In genomic region chr6:41635211-41635610, GRCm38 (mm10) we compare ENCODE assay signal across 28 mouse cellular contexts. TPM values are rescaled to one million over a fixed set of nuclear protein-coding genes. Genes with fewer than 3 reads are reported as not detected.
DNase-seq lines count a peak whose midpoint lies in the region; ATAC-seq and TF ChIP-seq lines count a peak whose summit lies in the region.
"Had no signal": no experiment of that assay in that cellular context is flagged by ENCODE, and none has a peak within 500 bp of the region (broad histone marks: within the 10 kb centered on the region; RNA-seq: fewer than 3 reads in every experiment).

No protein-coding gene starts in this region.

- no peak for ATAC-seq in hindbrain, embryonic 14.5 days (ENCODE audit: low FRiP score)
- ATAC-seq in hindbrain, embryonic 12.5 days (ENCODE audit: low FRiP score), result no peak
- no peak for ATAC-seq in lung, embryonic 14.5 days (ENCODE audit: insufficient read depth)
- ATAC-seq in megakaryocyte-erythroid progenitor cell, adult 5-6 weeks (replicated peaks; ENCODE audit: low FRiP score, low TSS enrichment, poor library complexity, severe bottlenecking), result 0 out of 2 replicates have a peak, but pooled peaks have one; percentile 8
- ATAC-seq: activated CD4-positive, CD25-positive, alpha-beta regulatory T cell, adult 4 months; forebrain, postnatal 0 days; Patski had no signal

- no peak overlapping the region for H3K9ac ChIP-seq in hindbrain, embryonic 14.5 days
- no peak overlapping the region for H3K9ac ChIP-seq in hindbrain, embryonic 12.5 days
- H3K9ac ChIP-seq in lung, embryonic 14.5 days, result no peak overlapping the region
- H3K9ac ChIP-seq: forebrain, postnatal 0 days; heart, embryonic 15.5 days; intestine, embryonic 15.5 days; midbrain, embryonic 12.5 days had no signal

- no peak overlapping the region for H3K4me3 ChIP-seq in hindbrain, embryonic 14.5 days (replicated peaks; ENCODE audit: low read length)
- H3K4me3 ChIP-seq in hindbrain, embryonic 12.5 days, result no peak overlapping the region
- H3K4me3 ChIP-seq in lung, embryonic 14.5 days (ENCODE audit: low read depth, low read length), result no peak overlapping the region
- H3K4me3 ChIP-seq: erythroblast, embryonic 14.5 days; heart, embryonic 15.5 days; hindbrain, embryonic 10.5 days; intestine, embryonic 15.5 days; midbrain, embryonic 12.5 days had no signal

- no peaks in the 10 kb centered on the region for H3K4me1 ChIP-seq in hindbrain, embryonic 14.5 days (replicated peaks; ENCODE audit: control insufficient read depth, insufficient read depth, low read length)
- H3K4me1 ChIP-seq in hindbrain, embryonic 12.5 days, result peaks cover 6% of the 10 kb centered on the region; the same call in 1 of the 2 replicates
- H3K4me1 ChIP-seq in lung, embryonic 14.5 days (ENCODE audit: insufficient read depth), result no peaks in the 10 kb centered on the region
- H3K4me1 ChIP-seq: heart, embryonic 15.5 days; intestine, embryonic 15.5 days; midbrain, embryonic 12.5 days had no signal

- H3K9me3 ChIP-seq in hindbrain, embryonic 14.5 days (ENCODE audit: control insufficient read depth, low read length), result no peaks in the 10 kb centered on the region
- no peaks in the 10 kb centered on the region for H3K9me3 ChIP-seq in hindbrain, embryonic 12.5 days (replicated peaks)
- no peaks in the 10 kb centered on the region for H3K9me3 ChIP-seq in lung, embryonic 14.5 days (ENCODE audit: low read depth, low read length)
- H3K9me3 ChIP-seq: heart, embryonic 15.5 days; hindbrain, embryonic 10.5 days; intestine, embryonic 15.5 days; midbrain, embryonic 12.5 days had no signal

- no peaks in the 10 kb centered on the region for H3K36me3 ChIP-seq in hindbrain, embryonic 14.5 days (replicated peaks; ENCODE audit: control insufficient read depth, insufficient read depth)
- H3K36me3 ChIP-seq in hindbrain, embryonic 12.5 days, result no peaks in the 10 kb centered on the region
- H3K36me3 ChIP-seq in lung, embryonic 14.5 days (ENCODE audit: insufficient read depth), result no peaks in the 10 kb centered on the region
- H3K36me3 ChIP-seq: heart, embryonic 15.5 days; hindbrain, embryonic 10.5 days; intestine, embryonic 15.5 days; midbrain, embryonic 12.5 days had no signal

- no peak overlapping the region for H3K4me2 ChIP-seq in hindbrain, embryonic 14.5 days (replicated peaks)
- H3K4me2 ChIP-seq in hindbrain, embryonic 12.5 days (replicated peaks), result no peak overlapping the region
- H3K4me2 ChIP-seq in lung, embryonic 14.5 days, result peak overlapping the region; percentile 52; the same call in 1 of the 2 replicates
- H3K4me2 ChIP-seq: heart, embryonic 15.5 days; midbrain, embryonic 12.5 days had no signal

- TF ChIP-seq CTCF in lung, embryonic 14.5 days (IDR thresholded peaks at IDR 0.05; ENCODE audit: low read depth), result no peak

- WGBS in hindbrain, embryonic 14.5 days, result 50% methylated on average over 1 of the region's 1 CpGs
- WGBS in hindbrain, embryonic 12.5 days, result 46% methylated on average over 1 of the region's 1 CpGs
- WGBS in lung, embryonic 14.5 days, result 57% methylated on average over 1 of the region's 1 CpGs

- no peak overlapping the region for H3K27ac ChIP-seq in hindbrain, embryonic 14.5 days
- H3K27ac ChIP-seq in hindbrain, embryonic 12.5 days, result no peak overlapping the region
- no peak overlapping the region for H3K27ac ChIP-seq in lung, embryonic 14.5 days (ENCODE audit: low read depth)
- H3K27ac ChIP-seq: heart, embryonic 15.5 days; hindbrain, embryonic 10.5 days; intestine, embryonic 15.5 days; midbrain, embryonic 12.5 days had no signal

- no peaks in the 10 kb centered on the region for H3K27me3 ChIP-seq in hindbrain, embryonic 14.5 days (ENCODE audit: control insufficient read depth, insufficient read depth, low read length)
- H3K27me3 ChIP-seq in hindbrain, embryonic 12.5 days, result no peaks in the 10 kb centered on the region
- H3K27me3 ChIP-seq in lung, embryonic 14.5 days (ENCODE audit: insufficient read depth, low read length), result no peaks in the 10 kb centered on the region
- H3K27me3 ChIP-seq: heart, embryonic 15.5 days; intestine, embryonic 15.5 days; midbrain, embryonic 12.5 days; Patski had no signal

- peak; percentile 34 for DNase-seq in hindbrain, embryonic 14.5 days (ENCODE audit: low spot score)
- peak; percentile 5 for DNase-seq in lung, embryonic 14.5 days
- no peak for DNase-seq in lung, postnatal 14 days
- DNase-seq in brain, adult 2 months (ENCODE audit: low read depth, low spot score), result peak; percentile 39
- DNase-seq in natural killer cell, adult 2 months (ENCODE audit: low spot score in 2 of 2), result no peak
- DNase-seq: cerebellum, postnatal 36 days; forebrain, postnatal 0 days; gastrocnemius, postnatal 10 days; heart, adult 18-20 months; kidney, postnatal 36 days; lung, adult 2 months had no signal

RNA-seq across cellular contexts. Expression of gene Trpv6, which starts 1.0 kb away (rescaled TPM):
- 0.92 and 1.4 TPM in 2 replicates for polyA plus RNA-seq in hindbrain, embryonic 14.5 days (2014; fragmentation: Nextera tagmentation; extraction: Ambion mirVana)
- polyA plus RNA-seq in hindbrain, embryonic 12.5 days (2016; fragmentation: Nextera tagmentation; extraction: Ambion mirVana), result 0.62 and 1.1 TPM in 2 replicates
- polyA plus RNA-seq in lung, embryonic 14.5 days (2014; fragmentation: Nextera tagmentation; extraction: Ambion mirVana), result 1.5 and 1.6 TPM in 2 replicates
- total RNA-seq in megakaryocyte-erythroid progenitor cell, adult 5-6 weeks (2014; fragmentation: Nextera tagmentation), result not detected in 2 replicates
- total RNA-seq in megakaryocyte-erythroid progenitor cell, adult 5-6 weeks (2017), result not detected in 2 replicates
- total RNA-seq: forebrain, postnatal 0 days; gastrocnemius, postnatal 10 days; heart, adult 18-20 months; liver, adult 2 months had no signal
- polyA plus RNA-seq: heart, embryonic 15.5 days; liver, adult 2 months had no signal

RNA-seq across cellular contexts. Expression of gene Ephb6, which starts 29.9 kb away (rescaled TPM):
- polyA plus RNA-seq in hindbrain, embryonic 14.5 days (2014; fragmentation: Nextera tagmentation; extraction: Ambion mirVana), result 33.5 and 41.7 TPM in 2 replicates
- polyA plus RNA-seq in hindbrain, embryonic 12.5 days (2016; fragmentation: Nextera tagmentation; extraction: Ambion mirVana), result 25.8 and 28.1 TPM in 2 replicates
- polyA plus RNA-seq in lung, embryonic 14.5 days (2014; fragmentation: Nextera tagmentation; extraction: Ambion mirVana), result 11.3 and 12.9 TPM in 2 replicates
- 1.5 and 12.2 TPM in 2 replicates for total RNA-seq in megakaryocyte-erythroid progenitor cell, adult 5-6 weeks (2014; fragmentation: Nextera tagmentation)
- total RNA-seq in megakaryocyte-erythroid progenitor cell, adult 5-6 weeks (2017), result 4.3 and 7.2 TPM in 2 replicates

RNA-seq across cellular contexts. Expression of gene Trpv5, which starts 45.4 kb away (rescaled TPM):
- not detected in 2 replicates for polyA plus RNA-seq in hindbrain, embryonic 14.5 days (2014; fragmentation: Nextera tagmentation; extraction: Ambion mirVana)
- polyA plus RNA-seq in hindbrain, embryonic 12.5 days (2016; fragmentation: Nextera tagmentation; extraction: Ambion mirVana), result not detected in 2 replicates
- polyA plus RNA-seq in lung, embryonic 14.5 days (2014; fragmentation: Nextera tagmentation; extraction: Ambion mirVana), result not detected in 2 replicates
- 0.82 and 1.5 TPM in 2 replicates for total RNA-seq in megakaryocyte-erythroid progenitor cell, adult 5-6 weeks (2014; fragmentation: Nextera tagmentation)
- total RNA-seq in megakaryocyte-erythroid progenitor cell, adult 5-6 weeks (2017), result 1.0 TPM in 1 of 2 replicates, not detected in the other
- total RNA-seq: forebrain, postnatal 0 days; gastrocnemius, postnatal 10 days; heart, adult 18-20 months; layer of hippocampus, postnatal 10 days; left cerebral cortex, postnatal 25 days; liver, adult 2 months had no signal
- polyA plus RNA-seq: C2C12; embryonic facial prominence, embryonic 11.5 days; erythroblast, embryonic 14.5 days; forebrain, postnatal 0 days; heart, embryonic 15.5 days; hindbrain, embryonic 10.5 days; liver, adult 2 months; lung, adult 2 months; midbrain, embryonic 12.5 days; Patski; small intestine, adult 2 months had no signal

RNA-seq across cellular contexts. Expression of gene Llcfc1, which starts 49.0 kb away (rescaled TPM):
- polyA plus RNA-seq in hindbrain, embryonic 14.5 days (2014; fragmentation: Nextera tagmentation; extraction: Ambion mirVana), result not detected in 2 replicates
- not detected in 2 replicates for polyA plus RNA-seq in hindbrain, embryonic 12.5 days (2016; fragmentation: Nextera tagmentation; extraction: Ambion mirVana)
- polyA plus RNA-seq in lung, embryonic 14.5 days (2014; fragmentation: Nextera tagmentation; extraction: Ambion mirVana), result not detected in 2 replicates
- not detected in 2 replicates for total RNA-seq in megakaryocyte-erythroid progenitor cell, adult 5-6 weeks (2014; fragmentation: Nextera tagmentation)
- total RNA-seq in megakaryocyte-erythroid progenitor cell, adult 5-6 weeks (2017), result not detected in 2 replicates
- total RNA-seq: adrenal gland, postnatal 4 days; forebrain, postnatal 0 days; gastrocnemius, postnatal 10 days; heart, adult 18-20 months; layer of hippocampus, postnatal 10 days; left cerebral cortex, postnatal 25 days; liver, adult 2 months had no signal
- polyA plus RNA-seq: activated CD4-positive, CD25-positive, alpha-beta regulatory T cell, adult 4 months; C2C12; embryonic facial prominence, embryonic 11.5 days; erythroblast, embryonic 14.5 days; forebrain, postnatal 0 days; heart, embryonic 15.5 days; hindbrain, embryonic 10.5 days; liver, adult 2 months; lung, adult 2 months; midbrain, embryonic 12.5 days; Patski; small intestine, adult 2 months; thymus, postnatal 0 days had no signal

Comparison
In these comparisons a context has a peak if more than half of its experiments do, and no peak if none do; other contexts are left out.
1. DNase-seq: peak in hindbrain, embryonic 14.5 days (single experiment), lung, embryonic 14.5 days (single experiment) and brain, adult 2 months (single experiment); none in lung, postnatal 14 days (single experiment) and natural killer cell, adult 2 months (0 of 2).